Mouse (Mus musculus) liver, embryonic 13.5 days (tissue): ENCODE measurements around the gene Nlrp3. TPM values are rescaled to one million over a fixed set of nuclear protein-coding genes. Genes with fewer than 3 reads are reported as not detected.

Source experiments
- ATAC-seq: fragments of 200-750 bp; cut with Nextera tagmentation; 2 replicates; pipeline ENCODE4 v1.8.0; 2017; ENCODE audit warnings: low read depth, mild to moderate bottlenecking, moderate number of reproducible peaks, moderate library complexity
- DNase-seq: peaks from one replicate; pipeline ENCODE4 v3.0.0; 2022
- H3K27ac ChIP-seq: fragments of 300-500 bp; sonication (generic); 2 replicates; pipeline ENCODE4 v1.5.1; 2015; ENCODE audit warnings: moderate library complexity, mild to moderate bottlenecking, inconsistent platforms
- H3K27me3 ChIP-seq: fragments of 300-500 bp; sonication (generic); 2 replicates; pipeline ENCODE4 v1.6.1; 2015; ENCODE audit warnings: mild to moderate bottlenecking, inconsistent platforms
- H3K36me3 ChIP-seq: fragments of 300-500 bp; sonication (generic); 2 replicates; pipeline ENCODE4 v1.6.1; 2015; ENCODE audit warnings: mild to moderate bottlenecking, inconsistent platforms
- H3K4me1 ChIP-seq: fragments of 300-500 bp; sonication (generic); replicated peaks from 2 replicates; pipeline ENCODE4 v1.6.1; 2015; ENCODE audit warnings: inconsistent platforms
- H3K4me2 ChIP-seq: fragments of 300-500 bp; sonication (generic); 2 replicates; pipeline ENCODE4 v1.6.1; 2015; ENCODE audit warnings: inconsistent platforms, mild to moderate bottlenecking, moderate library complexity
- H3K4me3 ChIP-seq: fragments of 300-500 bp; sonication (generic); replicated peaks from 2 replicates; pipeline ENCODE4 v1.5.1; 2015; ENCODE audit warnings: mild to moderate bottlenecking, inconsistent platforms
- H3K9ac ChIP-seq: fragments of 300-500 bp; sonication (generic); 2 replicates; pipeline ENCODE4 v1.6.1; 2015; ENCODE audit warnings: mild to moderate bottlenecking, inconsistent platforms
- H3K9me3 ChIP-seq: fragments of 300-500 bp; sonication (generic); replicated peaks from 2 replicates; pipeline ENCODE4 v1.6.1; 2016; ENCODE audit warnings: inconsistent platforms
- WGBS: fragments of 180-500 bp; shearing (Covaris S2); methylation state at CpG from one replicate; pipeline ENCODE4 v1.1.7; 2015; ENCODE audit not compliant: insufficient replicate concordance; 5-methylcytosine and 5-hydroxymethylcytosine counted together
- polyA plus RNA-seq: library from polyadenylated mRNA; unstranded; fragments of >200 nt; fragmentation: Nextera tagmentation; extraction: Ambion mirVana; gene quantifications from 2 replicates; pipeline ENCODE4 v1.2.1, GENCODE M21; 2015

The Nlrp3 gene
- polyA plus RNA-seq, 1 experiment from 2014 or later = 0.27 TPM

GRCm38 (mm10) chr11:59614120-59614519, 72.8 kb downstream of the Nlrp3 start:
- no peak for DNase-seq
- ATAC-seq = no peak
- WGBS = 45% methylated on average over 4 of the region's 4 CpGs

More at GRCm38 (mm10) chr11:59614120-59614519, 72.8 kb downstream of the Nlrp3 start:
- Histone ChIP-seq H3K4me3 (no peak overlapping the region), H3K27me3 (peaks cover 5% of the 10 kb centered on the region; the same call in 1 of the 2 replicates), H3K36me3 (no peaks in the 10 kb centered on the region), H3K4me1 (no peaks in the 10 kb centered on the region), H3K4me2 (no peak overlapping the region), H3K27ac (no peak overlapping the region), H3K9me3 (no peaks in the 10 kb centered on the region), H3K9ac (no peak overlapping the region)

Other genes with a start within 250 kb of the Nlrp3 start
- 0.22 and 0.39 TPM in 2 replicates for gene Wnt9a, start 234.6 kb upstream of the Nlrp3 start, polyA plus RNA-seq
- not detected in 2 replicates for gene Prss38, start 165.9 kb upstream of the Nlrp3 start, polyA plus RNA-seq
- 5.2 and 5.3 TPM in 2 replicates for gene Jmjd4, start 91.5 kb upstream of the Nlrp3 start, polyA plus RNA-seq
- gene Snap47, start 90.4 kb upstream of the Nlrp3 start, polyA plus RNA-seq = 26.8 and 31.0 TPM in 2 replicates
- 1.1 and 1.8 TPM in 2 replicates for gene Zfp867, start 69.1 kb upstream of the Nlrp3 start, polyA plus RNA-seq
- 4.6 and 5.6 TPM in 2 replicates for gene Zkscan17, start 14.8 kb upstream of the Nlrp3 start, polyA plus RNA-seq
- not detected in 2 replicates for gene Olfr222, start 34.7 kb downstream of the Nlrp3 start, polyA plus RNA-seq
- not detected in 2 replicates for gene Olfr223, start 51.7 kb downstream of the Nlrp3 start, polyA plus RNA-seq
- 10.7 and 11.8 TPM in 2 replicates for gene Mprip, start 119.7 kb downstream of the Nlrp3 start, polyA plus RNA-seq
- 2.8 TPM in 2 replicates for gene Pld6, start 246.1 kb downstream of the Nlrp3 start, polyA plus RNA-seq